Mouse (Mus musculus) testis, adult 2 months (tissue): Measurements from ENCODE around the gene March1. TPM values are rescaled to one million over a fixed set of nuclear protein-coding genes. Genes with fewer than 3 reads are reported as not detected.

ENCODE experiments used
- H3K27ac ChIP-seq: fragments of 200-500 bp; 2 replicates; pipeline ENCODE4 v1.5.1; 2012; ENCODE audit warnings: low read depth, low read length; ENCODE audit not compliant: control insufficient read depth, insufficient read depth
- H3K27me3 ChIP-seq: fragments of 200-500 bp; 2 replicates; pipeline ENCODE4 v1.6.1; 2012; ENCODE audit warnings: mild to moderate bottlenecking, low read length, moderate library complexity; ENCODE audit not compliant: control insufficient read depth, insufficient read depth
- H3K36me3 ChIP-seq: fragments of 200-500 bp; 2 replicates; pipeline ENCODE4 v1.6.1; 2012; ENCODE audit warnings: mild to moderate bottlenecking, low read length; ENCODE audit not compliant: control insufficient read depth, insufficient read depth
- H3K4me1 ChIP-seq: fragments of 200-500 bp; 2 replicates; pipeline ENCODE4 v1.6.1; 2012; ENCODE audit warnings: low read length; ENCODE audit not compliant: control insufficient read depth, insufficient read depth
- H3K4me3 ChIP-seq: fragments of 200-500 bp; 2 replicates; pipeline ENCODE4 v1.5.1; 2012; ENCODE audit warnings: low read depth, mild to moderate bottlenecking, low read length, moderate library complexity, mixed read lengths; ENCODE audit not compliant: control insufficient read depth
- CTCF ChIP-seq: fragments of 200-500 bp; IDR thresholded peaks from 2 replicates; pipeline ENCODE4 v1.5.1; 2012; ENCODE audit warnings: low read depth, mild to moderate bottlenecking, inconsistent platforms, low read length, moderate library complexity; ENCODE audit not compliant: control insufficient read depth, insufficient read depth, insufficient replicate concordance
- POLR2A ChIP-seq: fragments of 200-500 bp; IDR thresholded peaks from 2 replicates; pipeline ENCODE4 v1.6.1; 2012; ENCODE audit warnings: low read depth, mild to moderate bottlenecking, inconsistent platforms, low read length, moderate library complexity; ENCODE audit not compliant: control insufficient read depth
- polyA plus RNA-seq: library from polyadenylated mRNA; depleted of rRNA; stranded (reverse); fragments of >200 nt; gene quantifications from 2 replicates; pipeline ENCODE4 v1.2.3, GENCODE M21; 2012

Gene March1
- polyA plus RNA-seq, 1 experiment: 0.07 TPM

DNA sequence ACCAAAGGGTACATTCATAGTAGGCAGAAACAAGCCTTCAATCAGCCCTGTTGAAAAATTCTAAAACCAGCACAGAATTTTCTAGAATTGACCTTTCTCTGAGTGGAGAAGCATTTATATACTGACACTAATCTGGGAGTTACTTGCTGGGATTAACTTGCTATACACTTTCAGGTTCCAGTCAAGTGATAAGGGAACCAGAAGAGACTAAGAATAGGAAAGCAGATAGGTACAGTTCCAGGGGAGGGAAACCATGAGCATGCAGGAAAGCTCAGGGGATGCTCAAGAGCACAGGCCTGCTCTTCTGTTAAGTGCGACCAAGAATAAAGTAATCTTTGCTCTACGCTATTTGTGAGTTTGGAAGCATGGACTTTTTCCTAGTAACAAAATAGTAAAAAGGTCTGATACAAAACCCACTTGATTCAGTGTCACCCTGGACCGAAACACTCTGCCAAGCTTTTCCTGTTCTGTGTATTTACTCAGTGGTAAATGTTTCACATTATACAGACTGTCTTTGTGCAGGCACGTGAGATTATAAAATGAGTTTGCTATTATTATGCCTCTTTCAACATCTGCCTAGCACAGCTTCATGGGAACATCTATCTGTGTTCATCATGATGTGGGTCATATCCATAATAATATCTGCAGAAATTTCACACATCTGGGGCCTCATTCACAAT lies 766.1 kb downstream of the March1 start:
- Histone ChIP-seq H3K4me1 (no peaks in the 10 kb centered on the region), H3K27me3 (no peaks in the 10 kb centered on the region), H3K27ac (no peak overlapping the region), H3K4me3 (no peak overlapping the region), H3K36me3 (no peaks in the 10 kb centered on the region)
- TF ChIP-seq POLR2A: no peak
- no peak for TF ChIP-seq CTCF

- H3K27me3 ChIP-seq: no peaks in the 10 kb centered on the region
- no peak for TF ChIP-seq CTCF
- TF ChIP-seq POLR2A: no peak
- no peak overlapping the region for H3K4me3 ChIP-seq
- no peak overlapping the region for H3K27ac ChIP-seq
- no peaks in the 10 kb centered on the region for H3K4me1 ChIP-seq
- no peaks in the 10 kb centered on the region for H3K36me3 ChIP-seq
Observed at GRCm38 (mm10) chr8:66386008-66386407, 768.3 kb downstream of the March1 start.

DNA sequence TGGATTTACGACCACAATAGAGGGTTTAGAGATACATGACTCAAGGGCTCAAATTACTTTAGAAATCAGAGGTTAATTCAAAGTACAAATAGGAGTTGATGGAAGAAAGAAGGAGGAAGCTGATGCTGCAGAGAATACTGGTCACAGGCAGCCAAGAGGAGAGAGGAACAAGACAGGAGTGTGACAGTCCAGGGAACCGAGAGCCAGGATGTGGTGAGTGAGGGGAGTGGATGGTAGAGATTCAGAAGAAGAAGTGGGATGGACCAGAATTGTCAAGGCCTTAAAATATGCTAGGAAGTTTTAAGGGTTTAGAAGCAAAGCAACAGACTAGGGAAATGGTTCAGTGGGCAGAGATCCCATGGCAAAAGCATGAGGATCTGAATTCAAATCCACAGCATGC lies 771.0 kb downstream of the March1 start:
- no peak overlapping the region for H3K4me3 ChIP-seq
- no peak overlapping the region for H3K27ac ChIP-seq
- H3K4me1 ChIP-seq: no peaks in the 10 kb centered on the region
- no peaks in the 10 kb centered on the region for H3K36me3 ChIP-seq
- no peaks in the 10 kb centered on the region for H3K27me3 ChIP-seq
- TF ChIP-seq CTCF: no peak

DNA sequence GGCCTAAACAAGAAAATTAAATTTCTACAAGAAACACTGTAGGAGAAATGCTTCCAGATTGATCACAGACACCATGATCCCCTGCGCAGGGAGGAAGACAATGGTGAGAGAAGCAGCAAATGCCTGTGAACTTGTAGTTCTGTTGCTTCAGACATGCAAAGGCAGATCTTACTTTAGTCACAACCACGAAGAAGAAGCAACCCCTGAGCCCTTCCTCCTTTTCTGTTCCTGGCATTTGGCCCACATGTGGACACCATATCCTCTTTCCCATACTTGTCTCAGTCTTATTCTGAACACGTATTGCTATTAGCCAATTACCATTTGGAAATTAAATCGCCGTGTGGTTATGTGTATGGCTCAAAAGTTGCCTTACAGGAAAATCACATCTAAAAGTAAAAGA lies 773.9 kb downstream of the March1 start:
- no peaks in the 10 kb centered on the region for H3K27me3 ChIP-seq
- TF ChIP-seq CTCF (no peak), POLR2A (no peak)
- no peak overlapping the region for H3K4me3 ChIP-seq
- H3K27ac ChIP-seq: no peak overlapping the region
- no peaks in the 10 kb centered on the region for H3K4me1 ChIP-seq
- H3K36me3 ChIP-seq: no peaks in the 10 kb centered on the region

GRCm38 (mm10) chr8:66392900-66393299 lies 775.2 kb downstream of the March1 start:
- no peak overlapping the region for H3K4me3 ChIP-seq
- H3K27me3 ChIP-seq: no peaks in the 10 kb centered on the region
- H3K27ac ChIP-seq: no peak overlapping the region
- H3K36me3 ChIP-seq: no peaks in the 10 kb centered on the region
- TF ChIP-seq CTCF: no peak
- no peak for TF ChIP-seq POLR2A
- no peaks in the 10 kb centered on the region for H3K4me1 ChIP-seq

DNA sequence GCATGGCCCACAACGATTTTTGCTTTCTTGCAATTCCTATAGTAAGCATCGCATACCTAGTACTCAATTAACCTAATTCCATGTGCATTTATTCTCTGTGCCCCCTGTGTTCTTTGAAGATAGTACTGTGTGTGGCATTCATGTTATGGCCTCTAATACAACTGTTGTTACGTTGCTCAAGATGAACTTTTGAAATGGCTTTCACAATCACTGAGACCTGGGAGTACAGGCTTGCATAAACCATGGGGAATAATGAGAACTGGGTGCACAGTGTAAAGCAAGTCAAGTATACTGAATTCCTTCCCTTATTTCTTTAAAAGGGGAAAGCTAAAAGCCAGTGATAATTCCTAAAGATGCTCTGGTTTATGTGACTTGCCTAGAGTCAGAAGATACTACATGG lies 776.4 kb downstream of the March1 start:
- Histone ChIP-seq H3K4me1 (no peaks in the 10 kb centered on the region), H3K36me3 (no peaks in the 10 kb centered on the region), H3K27me3 (no peaks in the 10 kb centered on the region), H3K27ac (no peak overlapping the region), H3K4me3 (no peak overlapping the region)
- TF ChIP-seq POLR2A: no peak
- TF ChIP-seq CTCF: no peak

GRCm38 (mm10) chr8:66397811-66398210 lies 780.1 kb downstream of the March1 start:
- Histone ChIP-seq H3K4me3 (no peak overlapping the region), H3K36me3 (no peaks in the 10 kb centered on the region), H3K4me1 (no peaks in the 10 kb centered on the region), H3K27ac (no peak overlapping the region), H3K27me3 (no peaks in the 10 kb centered on the region)
- no peak for TF ChIP-seq POLR2A
- TF ChIP-seq CTCF: no peak

DNA sequence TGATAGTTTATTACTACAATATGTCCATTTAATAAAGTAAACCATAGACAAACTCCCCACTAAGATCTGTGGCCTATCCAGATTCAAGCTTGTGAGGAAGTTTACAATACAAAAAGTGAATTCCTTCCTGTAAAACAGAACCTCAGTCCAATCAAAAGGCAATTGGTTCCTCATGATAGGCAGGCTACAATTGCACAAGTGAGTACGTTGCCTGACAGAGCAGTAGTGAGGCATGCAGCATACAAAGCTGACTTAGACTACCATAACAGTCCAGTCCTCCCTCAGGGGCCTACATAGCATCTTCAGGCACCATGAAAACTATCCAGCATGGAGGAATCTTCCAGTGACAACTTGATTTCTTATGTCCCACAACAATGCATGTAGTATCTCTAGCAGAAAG lies 782.4 kb downstream of the March1 start:
- Histone ChIP-seq H3K4me3 (no peak overlapping the region), H3K27ac (no peak overlapping the region), H3K27me3 (no peaks in the 10 kb centered on the region), H3K4me1 (no peaks in the 10 kb centered on the region), H3K36me3 (no peaks in the 10 kb centered on the region)
- no peak for TF ChIP-seq CTCF
- no peak for TF ChIP-seq POLR2A
